Mouse (Mus musculus) Patski (cell line): Measurements from ENCODE around the gene Npr2. TPM values are rescaled to one million over a fixed set of nuclear protein-coding genes. Genes with fewer than 3 reads are reported as not detected.
A peak's percentile ranks its signal among the peaks of the same experiment; 100 is the strongest.

ENCODE experiments used
- ATAC-seq: fragments of 100-300 bp; one replicate; pipeline ENCODE4 v1.8.0; 2021
- CTCF ChIA-PET: fragments of 350-600 bp; sonication (Branson Sonifier 250); formaldehyde crosslinking; loops from one replicate; lab custom pipeline; 2022; ENCODE audit warnings: inconsistent platforms; lab: Charles Lee
- POLR2A ChIA-PET: fragments of 350-600 bp; sonication (Branson Sonifier 250); formaldehyde crosslinking; loops from one replicate; lab custom pipeline; 2022; ENCODE audit warnings: antibody characterized with exemption, inconsistent platforms; lab: Charles Lee
- DNase-seq: peaks from one replicate; pipeline ENCODE4 v3.0.0-alpha.2; 2011; ENCODE audit warnings: low read depth, low spot score
- H3K27me3 ChIP-seq: fragments of 371-371 bp; one replicate; pipeline ENCODE4 v1.5.1; 2021
- CTCF ChIP-seq: fragments of 100-300 bp; IDR thresholded peaks from one replicate; pipeline ENCODE4 v1.5.1; 2021
- in situ Hi-C: fragments of 300-500 bp; cut with MboI; formaldehyde crosslinking; loops from 3 replicates; pipeline ENCODE4 v1.11.1; 2018; ENCODE audit warnings: low pct_unique_long_range_greater_than_20kb, mixed read lengths
- polyA plus RNA-seq: library from polyadenylated mRNA; unstranded; gene quantifications from one replicate; pipeline ENCODE4 v1.2.3, GENCODE M21; 2021

Npr2 gene
- polyA plus RNA-seq, 1 experiment from 2014 or later: 47.2 TPM

- no peaks in the 10 kb centered on the region for H3K27me3 ChIP-seq
- TF ChIP-seq CTCF: no peak
- DNase-seq (no peak), ATAC-seq (no peak)
- in situ Hi-C loops: no loop called here
- CTCF ChIA-PET: interaction anchor here (1.0 to 1.8 kb wide), 18 partner anchors 12 to 204 kb away, joined by 3 to 15 read pairs (median 4); partner anchors contain the start of genes Creb3, Olfr71 and Tln1
- POLR2A ChIA-PET: no interaction called here
Observed at GRCm38 (mm10) chr4:43629106-43629817, 2.5 kb upstream of the Npr2 start.

DNA sequence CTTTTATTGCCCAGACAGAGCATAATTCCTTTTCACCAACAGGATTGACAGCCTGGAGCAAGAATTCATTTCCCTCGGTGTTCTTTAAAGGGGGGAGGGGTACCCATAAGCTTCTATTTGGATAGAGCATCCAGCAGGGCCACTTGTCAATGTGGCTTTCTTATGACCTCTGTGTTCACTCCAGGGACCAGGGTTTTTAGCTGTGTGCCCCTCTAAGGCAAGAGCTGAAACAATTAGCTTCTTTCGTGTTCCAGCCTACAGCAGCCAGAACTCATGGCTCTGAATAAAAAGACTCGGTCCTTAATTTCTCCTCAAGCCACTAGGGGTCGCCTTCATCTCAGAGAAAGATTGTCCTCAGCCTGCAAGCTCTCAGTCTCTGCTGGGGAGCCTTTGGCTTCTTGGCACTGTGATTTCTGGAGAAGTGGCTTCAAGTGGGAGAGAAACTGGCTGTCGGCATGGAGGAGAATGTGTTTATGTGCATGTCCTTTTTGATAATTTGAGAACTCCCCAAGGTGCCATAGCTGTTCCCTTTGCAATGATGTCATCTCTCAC is 1.6 kb upstream of the Npr2 start:
- TF ChIP-seq CTCF: no peak
- in situ Hi-C loops: loop anchor here (5.0 kb wide), 1 partner anchor 77 kb away; no protein-coding TSS in a partner anchor
- CTCF ChIA-PET: interaction anchor here (0.7 to 1.8 kb wide), 21 partner anchors 11 to 203 kb away, joined by 3 to 15 read pairs (median 4); partner anchors contain the start of genes Creb3, Hint2, Olfr71 and Tln1
- POLR2A ChIA-PET: interaction anchor here (1.0 to 1.3 kb wide), 2 partner anchors 23 to 37 kb away, joined by 3 to 4 read pairs; no protein-coding TSS in a partner anchor
- DNase-seq (peak; percentile 59), ATAC-seq (peak; percentile 49)
- no peaks in the 10 kb centered on the region for H3K27me3 ChIP-seq

DNA sequence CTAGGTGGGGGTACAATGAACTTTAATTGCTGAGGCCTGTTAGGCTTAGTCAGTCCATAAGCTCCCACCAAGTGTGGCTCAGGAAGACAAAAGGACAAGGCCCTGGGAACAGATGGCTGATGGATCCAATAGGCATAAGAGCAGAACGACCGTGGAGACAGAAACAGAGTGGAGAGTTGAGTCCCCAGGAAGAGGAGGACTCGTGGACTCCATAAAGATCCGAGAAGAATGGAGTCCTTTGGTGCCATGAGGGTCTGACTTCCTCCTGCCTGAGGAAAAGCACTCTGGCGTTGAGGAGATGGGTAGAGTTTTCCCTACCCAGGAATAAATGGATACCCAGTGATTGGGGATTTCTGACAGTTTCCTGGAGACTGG is 1.1 kb upstream of the Npr2 start:
- POLR2A ChIA-PET: interaction anchor here (1.0 to 1.3 kb wide), 2 partner anchors 24 to 36 kb away, joined by 3 to 4 read pairs; no protein-coding TSS in a partner anchor
- DNase-seq (no peak), ATAC-seq (no peak)
- CTCF ChIA-PET: interaction anchor here (0.7 to 1.8 kb wide), 17 partner anchors 11 to 113 kb away, joined by 3 to 15 read pairs (median 4); partner anchors contain the start of genes Creb3, Hint2, Olfr71 and Tln1
- in situ Hi-C loops: loop anchor here (5.0 kb wide), 1 partner anchor 77 kb away; no protein-coding TSS in a partner anchor
- no peak for TF ChIP-seq CTCF
- H3K27me3 ChIP-seq: no peaks in the 10 kb centered on the region

- POLR2A ChIA-PET: interaction anchor here (1.8 kb wide), 1 partner anchor 36 kb away, joined by 5 read pairs; no protein-coding TSS in a partner anchor
- TF ChIP-seq CTCF: no peak
- H3K27me3 ChIP-seq: no peaks in the 10 kb centered on the region
- in situ Hi-C loops: loop anchor here (5.0 kb wide), 1 partner anchor 75 kb away; no protein-coding TSS in a partner anchor
- CTCF ChIA-PET: interaction anchor here (1.0 to 1.3 kb wide), 2 partner anchors 34 kb away, joined by 3 to 4 read pairs; no protein-coding TSS in a partner anchor
- no peak for DNase-seq
- ATAC-seq: no peak
Observed at GRCm38 (mm10) chr4:43631956-43632920, 503 bp downstream of the Npr2 start.

DNA sequence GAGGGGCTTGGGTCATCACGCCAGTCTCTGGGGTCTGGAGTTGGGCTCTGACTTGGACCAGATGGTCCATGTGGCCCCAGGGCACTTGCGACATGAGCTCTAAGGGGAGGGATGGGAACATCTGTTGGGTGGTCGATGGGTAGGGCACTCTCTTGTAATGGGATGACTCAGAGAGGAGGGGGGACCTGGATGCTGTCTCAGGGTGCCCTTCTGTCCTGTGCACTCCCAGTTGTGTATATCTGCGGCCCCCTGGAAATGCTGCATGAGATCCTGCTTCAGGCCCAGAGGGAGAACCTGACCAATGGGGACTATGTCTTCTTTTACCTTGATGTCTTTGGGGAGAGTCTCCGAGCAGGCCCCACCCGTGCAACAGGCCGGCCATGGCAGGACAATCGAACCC is 1.6 kb downstream of the Npr2 start:
- in situ Hi-C loops: loop anchor here (5.0 kb wide), 1 partner anchor 74 kb away; no protein-coding TSS in a partner anchor
- CTCF ChIA-PET: interaction anchor here (1.0 kb wide), 1 partner anchor 33 kb away, joined by 3 read pairs; no protein-coding TSS in a partner anchor
- ATAC-seq: no peak

GRCm38 (mm10) chr4:43633736-43634135 is 2.0 kb downstream of the Npr2 start:
- no peak for TF ChIP-seq CTCF
- H3K27me3 ChIP-seq: no peaks in the 10 kb centered on the region
- in situ Hi-C loops: loop anchor here (5.0 kb wide), 1 partner anchor 74 kb away; no protein-coding TSS in a partner anchor
- ATAC-seq (no peak), DNase-seq (no peak)
- ChIA-PET CTCF (no interaction called here), POLR2A (no interaction called here)

More for the DNA sequence above, 1.6 kb downstream of the Npr2 start:
- no peak for TF ChIP-seq CTCF
- POLR2A ChIA-PET: no interaction called here
- no peak for DNase-seq
- no peaks in the 10 kb centered on the region for H3K27me3 ChIP-seq

- peak; percentile 65 for ATAC-seq
- ChIA-PET POLR2A (interaction anchor here (1.5 kb wide), 1 partner anchor 21 kb away, joined by 3 read pairs; no protein-coding TSS in a partner anchor), CTCF (no interaction called here)
- no peak for DNase-seq
- no peaks in the 10 kb centered on the region for H3K27me3 ChIP-seq
- in situ Hi-C loops: loop anchor here (5.0 kb wide), 1 partner anchor 73 kb away; no protein-coding TSS in a partner anchor
- TF ChIP-seq CTCF: no peak
Observed at GRCm38 (mm10) chr4:43634621-43635374, 3.1 kb downstream of the Npr2 start.

- ChIA-PET CTCF (interaction anchor here (1.8 kb wide), 1 partner anchor 35 kb away, joined by 5 read pairs; no protein-coding TSS in a partner anchor), POLR2A (interaction anchor here (0.6 to 0.7 kb wide), 2 partner anchors 72 to 304 kb away, joined by 3 to 5 read pairs; no protein-coding TSS in a partner anchor)
- TF ChIP-seq CTCF: no peak
- no peaks in the 10 kb centered on the region for H3K27me3 ChIP-seq
- no peak for ATAC-seq
- in situ Hi-C loops: no loop called here
- no peak for DNase-seq
Observed at GRCm38 (mm10) chr4:43636751-43637150, 5.0 kb downstream of the Npr2 start.

- ChIA-PET POLR2A (no interaction called here), CTCF (no interaction called here)
- no peaks in the 10 kb centered on the region for H3K27me3 ChIP-seq
- ATAC-seq (no peak), DNase-seq (no peak)
- no peak for TF ChIP-seq CTCF
- in situ Hi-C loops: no loop called here
Observed at GRCm38 (mm10) chr4:43640076-43640475, 8.3 kb downstream of the Npr2 start.
